Mouse (Mus musculus) liver, embryonic 12.5 days (tissue): ENCODE results near the gene Mapk10. TPM values are rescaled to one million over a fixed set of nuclear protein-coding genes. Genes with fewer than 3 reads are reported as not detected.
"Not testable (repeated sequence)": the region's sequence is repeated elsewhere in the genome, so short reads cannot be mapped to it uniquely, and the experiment has no call there.

Experiments used
- ATAC-seq: fragments of 200-750 bp; cut with Nextera tagmentation; 2 replicates; pipeline ENCODE4 v1.8.0; 2017; ENCODE audit warnings: moderate number of reproducible peaks, mild to moderate bottlenecking, moderate library complexity
- H3K27ac ChIP-seq: fragments of 300-500 bp; sonication (generic); 2 replicates; pipeline ENCODE4 v1.5.1; 2016; ENCODE audit warnings: mild to moderate bottlenecking
- H3K27me3 ChIP-seq: fragments of 300-500 bp; sonication (generic); replicated peaks from 2 replicates; pipeline ENCODE4 v1.6.1; 2016; ENCODE audit warnings: mild to moderate bottlenecking, moderate library complexity
- H3K36me3 ChIP-seq: fragments of 300-500 bp; sonication (generic); 2 replicates; pipeline ENCODE4 v1.6.1; 2016; ENCODE audit warnings: mild to moderate bottlenecking, moderate library complexity
- H3K4me1 ChIP-seq: fragments of 300-500 bp; sonication (generic); 2 replicates; pipeline ENCODE4 v1.6.1; 2016
- H3K4me2 ChIP-seq: fragments of 300-500 bp; sonication (generic); 2 replicates; pipeline ENCODE4 v1.6.1; 2016; ENCODE audit warnings: mild to moderate bottlenecking, moderate library complexity
- H3K4me3 ChIP-seq: fragments of 300-500 bp; sonication (generic); 2 replicates; pipeline ENCODE4 v1.5.1; 2016; ENCODE audit warnings: mild to moderate bottlenecking, moderate library complexity
- H3K9ac ChIP-seq: fragments of 300-500 bp; sonication (generic); 2 replicates; pipeline ENCODE4 v1.6.1; 2016; ENCODE audit warnings: mild to moderate bottlenecking, moderate library complexity
- H3K9me3 ChIP-seq: fragments of 300-500 bp; sonication (generic); replicated peaks from 2 replicates; pipeline ENCODE4 v1.6.1; 2016; ENCODE audit warnings: mild to moderate bottlenecking, moderate library complexity
- WGBS: fragments of 180-500 bp; shearing (Covaris S2); methylation state at CpG from one replicate; pipeline ENCODE4 v1.1.7; 2016; ENCODE audit not compliant: insufficient replicate concordance; 5-methylcytosine and 5-hydroxymethylcytosine counted together
- polyA plus RNA-seq: library from polyadenylated mRNA; unstranded; fragments of >200 nt; fragmentation: Nextera tagmentation; extraction: Ambion mirVana; gene quantifications from 2 replicates; pipeline ENCODE4 v1.2.1, GENCODE M21; 2016

Gene Mapk10
- polyA plus RNA-seq, 1 experiment from 2014 or later = 0.02 TPM

DNA sequence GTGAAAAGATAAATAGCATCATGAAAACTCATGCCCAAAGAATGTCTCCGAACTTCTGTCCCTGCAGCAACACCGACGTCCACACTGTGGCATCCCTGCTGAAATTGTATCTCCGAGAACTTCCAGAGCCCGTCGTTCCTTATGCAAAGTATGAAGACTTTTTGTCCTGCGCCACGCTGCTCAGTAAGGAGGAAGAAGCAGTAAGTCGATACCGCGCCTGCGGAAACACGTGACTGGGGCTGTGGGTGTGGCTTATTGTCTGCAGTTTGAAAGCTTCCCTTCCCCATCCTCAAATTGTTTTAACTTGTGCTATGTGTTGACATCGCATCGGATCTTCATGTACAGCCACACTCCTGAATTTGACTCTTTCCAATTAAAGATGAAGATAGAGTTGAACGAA is 335.5 kb downstream of the Mapk10 start:
- no peaks in the 10 kb centered on the region for H3K27me3 ChIP-seq
- ATAC-seq = no peak
- H3K9me3 ChIP-seq = no peaks in the 10 kb centered on the region
- no peak overlapping the region for H3K9ac ChIP-seq
- no peaks in the 10 kb centered on the region for H3K4me1 ChIP-seq
- WGBS = 52% methylated on average over 16 of the region's 16 CpGs
- no peak overlapping the region for H3K4me3 ChIP-seq
- H3K4me2 ChIP-seq = no peak overlapping the region
- H3K27ac ChIP-seq = no peak overlapping the region
- H3K36me3 ChIP-seq = no peaks in the 10 kb centered on the region

DNA sequence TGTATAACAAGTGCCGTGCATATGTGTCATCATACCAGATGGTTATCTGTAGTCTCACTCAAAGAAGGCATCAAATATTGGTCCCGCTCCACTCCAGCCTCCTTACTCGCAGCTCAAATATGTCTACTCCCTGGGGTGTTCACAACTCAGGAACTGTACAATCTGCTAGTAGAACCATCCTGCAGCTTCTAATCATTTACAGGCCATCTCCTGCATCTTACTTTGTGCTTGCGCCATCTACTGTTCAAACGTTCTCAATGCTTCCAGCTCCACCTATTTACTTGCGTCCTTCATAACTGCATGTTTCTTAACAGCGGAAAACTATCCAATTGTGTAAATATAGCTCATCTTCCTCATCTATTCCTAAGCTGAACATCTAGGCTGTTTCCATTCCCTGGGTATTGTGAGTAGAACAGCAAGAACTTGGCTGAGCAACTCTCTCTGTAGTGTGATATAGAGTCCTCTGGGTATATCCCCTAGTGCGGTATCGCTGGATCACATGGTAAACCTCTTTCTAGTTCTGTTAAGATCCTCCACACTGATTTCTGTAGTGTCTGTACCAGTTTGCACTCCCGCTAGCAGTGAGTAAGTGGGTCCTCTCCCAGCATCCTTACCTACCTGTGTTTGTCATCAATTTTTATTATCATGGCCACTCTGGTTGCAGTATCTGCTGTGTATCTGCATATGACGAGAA is 336.4 kb downstream of the Mapk10 start:
- no peak overlapping the region for H3K4me3 ChIP-seq
- no peak overlapping the region for H3K27ac ChIP-seq
- WGBS = 37% methylated on average over 11 of the region's 11 CpGs
- H3K27me3 ChIP-seq = no peaks in the 10 kb centered on the region
- H3K36me3 ChIP-seq = no peaks in the 10 kb centered on the region
- H3K4me1 ChIP-seq = no peaks in the 10 kb centered on the region
- H3K4me2 ChIP-seq = no peak overlapping the region
- H3K9ac ChIP-seq = no peak overlapping the region
- no peak for ATAC-seq
- no peaks in the 10 kb centered on the region for H3K9me3 ChIP-seq

GRCm38 (mm10) chr5:102872996-102873395 is 338.1 kb downstream of the Mapk10 start:
- not testable (repeated sequence) for H3K4me1 ChIP-seq, ATAC-seq, H3K9ac ChIP-seq, H3K4me2 ChIP-seq, H3K36me3 ChIP-seq, H3K27ac ChIP-seq, H3K4me3 ChIP-seq, H3K9me3 ChIP-seq, H3K27me3 ChIP-seq
- 80% methylated on average over 9 of the region's 9 CpGs for WGBS

GRCm38 (mm10) chr5:102868196-102868595 is 342.9 kb downstream of the Mapk10 start:
- Histone ChIP-seq H3K4me2 (no peak overlapping the region), H3K9ac (no peak overlapping the region), H3K4me3 (no peak overlapping the region), H3K9me3 (no peaks in the 10 kb centered on the region), H3K36me3 (no peaks in the 10 kb centered on the region), H3K4me1 (no peaks in the 10 kb centered on the region), H3K27ac (no peak overlapping the region), H3K27me3 (no peaks in the 10 kb centered on the region)
- 70% methylated on average over 5 of the region's 5 CpGs for WGBS
- ATAC-seq = no peak

GRCm38 (mm10) chr5:102859749-102860148 is 351.4 kb downstream of the Mapk10 start:
- H3K9me3 ChIP-seq = no peaks in the 10 kb centered on the region
- H3K27me3 ChIP-seq = no peaks in the 10 kb centered on the region
- H3K36me3 ChIP-seq = no peaks in the 10 kb centered on the region
- no peak overlapping the region for H3K4me3 ChIP-seq
- no peak overlapping the region for H3K27ac ChIP-seq
- H3K4me2 ChIP-seq = no peak overlapping the region
- H3K9ac ChIP-seq = no peak overlapping the region
- ATAC-seq = no peak
- WGBS = 74% methylated on average over 11 of the region's 11 CpGs
- no peaks in the 10 kb centered on the region for H3K4me1 ChIP-seq

GRCm38 (mm10) chr5:102858047-102858446 is 353.1 kb downstream of the Mapk10 start:
- ATAC-seq = no peak
- H3K27me3 ChIP-seq = no peaks in the 10 kb centered on the region

More at GRCm38 (mm10) chr5:102858047-102858446, 353.1 kb downstream of the Mapk10 start:
- H3K4me2 ChIP-seq = no peak overlapping the region
- H3K4me3 ChIP-seq = no peak overlapping the region
- H3K27ac ChIP-seq = no peak overlapping the region
- H3K9me3 ChIP-seq = no peaks in the 10 kb centered on the region
- H3K4me1 ChIP-seq = no peaks in the 10 kb centered on the region
- no peaks in the 10 kb centered on the region for H3K36me3 ChIP-seq
- no peak overlapping the region for H3K9ac ChIP-seq

Other genes with a start within 250 kb of the Mapk10 start
- 3.6 and 4.6 TPM in 2 replicates for gene Ptpn13, start 213.9 kb upstream of the Mapk10 start, polyA plus RNA-seq